ENCODE assay signal across 9 mouse cellular contexts in genomic region chr10:18904108-18904507, GRCm38 (mm10). TPM values are rescaled to one million over a fixed set of nuclear protein-coding genes. Genes with fewer than 3 reads are reported as not detected.
DNase-seq lines count a peak whose midpoint lies in the region; ATAC-seq and TF ChIP-seq lines count a peak whose summit lies in the region.
"Had no signal": no experiment of that assay in that cellular context is flagged by ENCODE, and none has a peak within 500 bp of the region (broad histone marks: within the 10 kb centered on the region; RNA-seq: fewer than 3 reads in every experiment).

No protein-coding gene starts in this region.

- no peak overlapping the region for H3K27ac ChIP-seq in hindbrain, embryonic 11.5 days (ENCODE audit: low read depth, low read length)
- H3K27ac ChIP-seq in hindbrain, embryonic 13.5 days: no peak overlapping the region
- no peak overlapping the region for H3K27ac ChIP-seq in MEL (ENCODE audit: control insufficient read depth, low read depth, low read length)
- H3K27ac ChIP-seq: embryonic facial prominence, embryonic 12.5 days had no signal

- no peak for ATAC-seq in hindbrain, embryonic 11.5 days (ENCODE audit: low FRiP score)
- ATAC-seq in hindbrain, embryonic 13.5 days (ENCODE audit: low FRiP score): no peak

- no peak overlapping the region for H3K4me3 ChIP-seq in hindbrain, embryonic 11.5 days (ENCODE audit: low read depth, low read length)
- H3K4me3 ChIP-seq in hindbrain, embryonic 13.5 days: no peak overlapping the region
- no peak overlapping the region for H3K4me3 ChIP-seq in MEL (ENCODE audit: control insufficient read depth in 1 of 2, insufficient read depth in 1 of 2, low read depth in 2 of 2, low read length in 2 of 2)
- H3K4me3 ChIP-seq: embryonic facial prominence, embryonic 12.5 days had no signal

- no peaks in the 10 kb centered on the region for H3K9me3 ChIP-seq in hindbrain, embryonic 11.5 days (ENCODE audit: control insufficient read depth, low read length)
- no peaks in the 10 kb centered on the region for H3K9me3 ChIP-seq in hindbrain, embryonic 13.5 days
- H3K9me3 ChIP-seq in MEL (replicated peaks; ENCODE audit: insufficient read depth, low read length): no peaks in the 10 kb centered on the region
- H3K9me3 ChIP-seq: embryonic facial prominence, embryonic 12.5 days had no signal

- no peak overlapping the region for H3K4me2 ChIP-seq in hindbrain, embryonic 11.5 days (replicated peaks; ENCODE audit: low read depth, low read length)
- no peak overlapping the region for H3K4me2 ChIP-seq in hindbrain, embryonic 13.5 days
- H3K4me2 ChIP-seq: embryonic facial prominence, embryonic 12.5 days had no signal

- TF ChIP-seq POLR2A in MEL (IDR thresholded peaks at IDR 0.05; ENCODE audit: control insufficient read depth in 1 of 2, insufficient read depth in 1 of 2, low read depth in 1 of 2, low read length in 2 of 2, poor library complexity in 1 of 2): no peak

- H3K4me1 ChIP-seq in hindbrain, embryonic 11.5 days (replicated peaks; ENCODE audit: control insufficient read depth, insufficient read depth, low read length): no peaks in the 10 kb centered on the region
- H3K4me1 ChIP-seq in hindbrain, embryonic 13.5 days (replicated peaks): no peaks in the 10 kb centered on the region
- H3K4me1 ChIP-seq in MEL (ENCODE audit: control insufficient read depth in 1 of 2, insufficient read depth in 2 of 2, low read length in 2 of 2): no peaks in the 10 kb centered on the region; a peak in 1 of 4 replicates
- H3K4me1 ChIP-seq: embryonic facial prominence, embryonic 12.5 days had no signal

- no peaks in the 10 kb centered on the region for H3K27me3 ChIP-seq in hindbrain, embryonic 11.5 days (ENCODE audit: control insufficient read depth, insufficient read depth, low read length)
- no peaks in the 10 kb centered on the region for H3K27me3 ChIP-seq in hindbrain, embryonic 13.5 days
- no peaks in the 10 kb centered on the region for H3K27me3 ChIP-seq in MEL (ENCODE audit: control insufficient read depth in 1 of 2, insufficient read depth in 2 of 2, low read length in 2 of 2)
- H3K27me3 ChIP-seq: embryonic facial prominence, embryonic 12.5 days had no signal

- H3K79me2 ChIP-seq in MEL (ENCODE audit: control insufficient read depth, insufficient read depth, low read length, poor library complexity): no peaks in the 10 kb centered on the region

- no peak overlapping the region for H3K9ac ChIP-seq in hindbrain, embryonic 11.5 days (ENCODE audit: low read depth, low read length)
- no peak overlapping the region for H3K9ac ChIP-seq in hindbrain, embryonic 13.5 days
- no peak overlapping the region for H3K9ac ChIP-seq in MEL (ENCODE audit: control insufficient read depth, low read depth, low read length, poor library complexity, severe bottlenecking)
- H3K9ac ChIP-seq: embryonic facial prominence, embryonic 12.5 days had no signal

- TF ChIP-seq CTCF in MEL (IDR thresholded peaks at IDR 0.05 in 2 of 3, conservative IDR thresholded peaks at IDR 0.05 in 1 of 3; ENCODE audit: control insufficient read depth in 1 of 3, insufficient read depth in 1 of 3, low read depth in 2 of 3, low read length in 3 of 3, poor library complexity in 1 of 3, severe bottlenecking in 1 of 3): peak; percentile 87 to 91 (median 89)

- DNase-seq in hindbrain, embryonic 11.5 days (ENCODE audit: low spot score): peak; percentile 71
- peak; percentile 75 for DNase-seq in 416B (ENCODE audit: low read depth)
- DNase-seq in MEL (ENCODE audit: low read depth, low spot score): peak; percentile 59
- peak; percentile 71 to 76 for DNase-seq in cerebellum, postnatal 14 days
- DNase-seq in kidney, postnatal 14 days: peak; percentile 24
- peak; percentile 73 for DNase-seq in naive thymus-derived CD4-positive, alpha-beta T cell, adult 2 months (ENCODE audit: low read depth)
- DNase-seq in MN1 (ENCODE audit: low spot score): no peak

- TF ChIP-seq EP300 in MEL (IDR thresholded peaks at IDR 0.05; ENCODE audit: low read depth in 1 of 2, low read length in 2 of 2): no peak

- H3K36me3 ChIP-seq in hindbrain, embryonic 11.5 days (ENCODE audit: control insufficient read depth, insufficient read depth, low read length): no peaks in the 10 kb centered on the region
- H3K36me3 ChIP-seq in hindbrain, embryonic 13.5 days: no peaks in the 10 kb centered on the region
- no peaks in the 10 kb centered on the region for H3K36me3 ChIP-seq in MEL (ENCODE audit: control insufficient read depth in 1 of 2, insufficient read depth in 2 of 2, low read length in 2 of 2)
- H3K36me3 ChIP-seq: embryonic facial prominence, embryonic 12.5 days had no signal

- 31% methylated on average over 6 of the region's 6 CpGs for WGBS in hindbrain, embryonic 11.5 days
- 25% methylated on average over 6 of the region's 6 CpGs for WGBS in hindbrain, embryonic 13.5 days

- peak; percentile 89 for TF ChIP-seq RAD21 in MEL (IDR thresholded peaks at IDR 0.05; ENCODE audit: low read depth, low read length)

TF ChIP-seq in MEL, 35 proteins besides CTCF, POLR2A, EP300 and RAD21:
- peak; percentile 94 for TF ChIP-seq ZC3H11A (IDR thresholded peaks at IDR 0.05; ENCODE audit: low read depth, low read length)
- no peak for TF ChIP-seq NRF1 (IDR thresholded peaks at IDR 0.05; ENCODE audit: insufficient read depth, low read depth, low read length, poor library complexity, severe bottlenecking)
- no peak for TF ChIP-seq GABPA (IDR thresholded peaks at IDR 0.05; ENCODE audit: low read depth, low read length)
- no peak for TF ChIP-seq ETS1 (IDR thresholded peaks at IDR 0.05; ENCODE audit: low read depth, low read length)
- TF ChIP-seq CHD2 (IDR thresholded peaks at IDR 0.05; ENCODE audit: low read length): no peak
- no peak for TF ChIP-seq HCFC1 (IDR thresholded peaks at IDR 0.05; ENCODE audit: low read depth, low read length)
- peak; percentile 97 for TF ChIP-seq SMC3 (IDR thresholded peaks at IDR 0.05; ENCODE audit: low read depth, low read length)
- TF ChIP-seq ELF1 (IDR thresholded peaks at IDR 0.05; ENCODE audit: low read depth, low read length): no peak
- TF ChIP-seq GATA1 (IDR thresholded peaks at IDR 0.05; ENCODE audit: low read depth, low read length): no peak
- no peak for TF ChIP-seq ZMIZ1 (IDR thresholded peaks at IDR 0.05; ENCODE audit: low read depth, low read length)
- TF ChIP-seq UBTF (IDR thresholded peaks at IDR 0.05; ENCODE audit: borderline replicate concordance, insufficient read depth, low read depth, low read length): no peak
- no peak for TF ChIP-seq USF2 (IDR thresholded peaks at IDR 0.05; ENCODE audit: borderline replicate concordance in 1 of 2, insufficient read depth in 1 of 2, low read depth in 1 of 2, low read length in 2 of 2)
- TF ChIP-seq BHLHE40 (IDR thresholded peaks at IDR 0.05; ENCODE audit: borderline replicate concordance, low read depth, low read length): no peak
- no peak for TF ChIP-seq MAX (IDR thresholded peaks at IDR 0.05; ENCODE audit: low read length)
- no peak for TF ChIP-seq USF1 (IDR thresholded peaks at IDR 0.05; ENCODE audit: low read depth, low read length)

RNA-seq across cellular contexts. Expression of gene Perp, which starts 59.3 kb away (rescaled TPM):
- polyA plus RNA-seq in hindbrain, embryonic 11.5 days (2014; fragmentation: Nextera tagmentation; extraction: Ambion mirVana): 9.7 and 15.9 TPM in 2 replicates
- 4.7 and 5.3 TPM in 2 replicates for polyA plus RNA-seq in hindbrain, embryonic 13.5 days (2015; fragmentation: Nextera tagmentation; extraction: Ambion mirVana)
- total RNA-seq in MEL (2012; rRNA removed): not detected in 2 replicates
- polyA plus RNA-seq in MEL (2012; ENCODE audit: insufficient read depth in 1 of 2, insufficient read length in 2 of 2, low read depth in 1 of 2, low replicate concordance in 2 of 2, missing spikeins in 1 of 2): not detected
